Mouse (Mus musculus) telencephalon, adult 2 months (tissue): ENCODE measurements around the gene C1qtnf9.
A peak's percentile ranks its signal among the peaks of the same experiment; 100 is the strongest.

Experiments used
- DNase-seq: peaks from one replicate; pipeline ENCODE4 v3.0.0-alpha.2; 2011; ENCODE audit warnings: low read depth, low spot score

C1qtnf9 gene

DNA sequence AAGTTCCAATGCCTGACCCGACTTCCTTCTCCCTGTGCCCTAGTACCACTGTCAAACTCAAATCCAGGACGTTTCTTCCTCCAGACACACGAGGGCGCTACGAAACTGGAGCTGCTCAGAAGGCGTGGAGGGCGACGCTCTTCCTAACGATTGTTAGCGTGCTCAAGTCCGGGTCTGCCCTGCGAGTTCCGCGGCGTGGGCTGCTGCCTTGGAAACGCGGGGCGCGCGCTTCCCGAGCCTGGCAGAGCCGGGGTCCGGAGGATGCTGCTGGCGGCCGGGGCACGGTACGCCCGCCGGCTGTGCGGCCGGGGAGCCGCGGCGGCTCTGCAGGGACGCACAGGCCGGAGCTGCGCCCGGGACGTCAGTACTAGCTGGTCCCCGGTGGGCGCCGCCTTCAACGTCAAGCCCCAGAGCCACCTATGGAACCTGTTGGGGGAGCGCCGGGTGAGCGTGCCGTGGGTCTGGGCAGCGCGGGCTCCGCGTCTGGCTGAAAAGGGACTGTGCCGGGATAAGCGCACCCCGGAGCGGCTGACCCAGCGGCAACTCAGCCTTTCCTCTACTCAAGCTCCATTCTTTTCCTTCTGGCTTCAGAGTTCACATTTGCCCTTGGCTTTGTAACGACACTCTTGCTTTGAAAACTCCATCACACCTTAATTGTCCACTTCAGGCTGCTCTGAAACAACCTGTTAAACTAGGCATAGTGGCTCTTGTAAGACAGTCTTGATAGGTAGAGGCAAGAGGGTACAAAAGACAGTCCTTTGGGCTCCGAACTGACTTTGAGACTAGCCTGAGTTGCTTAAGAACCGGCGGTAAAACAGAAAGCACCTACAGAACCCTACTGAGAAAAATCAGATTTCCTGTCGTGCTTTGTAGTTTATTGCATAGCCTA is 16.7 kb downstream of the C1qtnf9 start, which contains the start of gene Mipep:
TSS of gene Mipep (plus strand) at position 147 of the 889 bp plus-strand sequence.
- peak; percentile 88 for DNase-seq

DNA sequence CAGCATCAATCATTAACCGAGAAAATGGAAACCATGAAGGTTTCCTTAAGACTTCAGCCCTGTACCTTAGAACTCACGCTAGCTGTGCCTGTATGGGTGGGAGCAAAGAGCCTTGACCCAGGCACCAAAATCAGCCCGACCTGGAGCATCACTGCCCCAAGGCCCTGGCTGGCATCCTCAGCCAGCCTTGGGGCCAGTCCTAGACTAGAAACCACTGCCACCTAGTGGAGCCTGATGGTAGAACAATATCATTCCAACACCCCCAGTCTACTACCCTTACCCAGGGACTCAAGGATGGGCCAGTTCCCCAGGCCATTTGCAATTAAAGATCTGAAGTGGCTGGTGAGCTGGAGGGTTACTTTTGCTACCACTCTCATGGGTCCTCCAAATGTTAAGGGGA is 22.2 kb downstream of the C1qtnf9 start:
- DNase-seq, result no peak

DNA sequence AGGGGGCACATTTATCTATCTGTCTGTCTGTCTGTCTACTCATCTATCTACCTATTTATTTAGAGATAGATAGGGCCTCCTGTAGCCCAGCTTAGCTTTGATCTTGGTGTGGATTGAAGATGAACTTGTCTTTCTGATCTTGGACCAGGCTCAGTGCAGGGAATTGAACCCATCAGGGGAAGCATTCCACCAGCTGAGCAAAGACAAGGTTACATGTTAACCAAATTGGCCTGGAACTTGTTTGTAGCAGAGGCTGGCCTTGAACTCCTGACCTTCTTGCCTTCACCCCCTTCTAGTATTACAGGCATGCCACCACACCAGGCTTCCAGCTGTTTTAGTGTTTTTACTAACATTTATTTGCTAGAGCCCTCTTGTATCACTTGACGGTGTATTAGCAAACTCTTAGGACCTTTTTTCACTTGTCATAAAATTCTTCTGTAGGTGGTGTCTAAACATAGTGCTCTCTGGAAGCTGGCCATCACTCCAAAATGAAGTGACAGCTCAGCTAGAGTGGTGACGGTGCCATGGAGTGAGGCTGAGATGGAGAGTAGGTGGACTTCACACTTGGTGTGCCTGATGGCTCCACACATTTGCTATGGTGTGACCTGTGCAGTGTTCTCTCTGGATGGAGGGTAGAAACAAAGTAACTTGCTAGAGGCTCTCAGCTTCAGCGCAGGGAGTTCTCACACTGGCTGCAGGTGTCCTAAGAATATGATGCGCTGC is 28.8 kb downstream of the C1qtnf9 start:
- peak; percentile 29 for DNase-seq

DNA sequence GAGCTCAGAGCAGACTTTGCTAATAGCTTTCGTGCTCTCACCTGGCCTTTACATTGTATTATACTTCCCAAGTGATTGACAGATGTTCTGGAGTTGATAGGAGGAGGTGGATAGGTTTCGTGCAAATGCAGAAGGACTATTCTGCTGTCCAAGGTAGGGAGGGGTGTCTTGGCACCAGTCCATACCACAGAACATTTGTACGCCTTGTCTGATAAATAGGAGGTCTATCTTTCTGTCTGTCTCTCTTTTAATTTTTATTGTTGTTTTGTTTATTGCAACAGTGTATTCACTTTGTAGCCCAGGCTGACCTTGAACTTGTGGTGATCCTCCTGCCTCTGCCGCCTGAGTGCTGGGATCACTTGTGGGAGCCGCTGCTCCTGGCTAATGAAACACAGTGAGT is 29.7 kb downstream of the C1qtnf9 start:
- no peak for DNase-seq

GRCm38 (mm10) chr14:60798721-60799120 is 30.8 kb downstream of the C1qtnf9 start:
- DNase-seq, result no peak

DNA sequence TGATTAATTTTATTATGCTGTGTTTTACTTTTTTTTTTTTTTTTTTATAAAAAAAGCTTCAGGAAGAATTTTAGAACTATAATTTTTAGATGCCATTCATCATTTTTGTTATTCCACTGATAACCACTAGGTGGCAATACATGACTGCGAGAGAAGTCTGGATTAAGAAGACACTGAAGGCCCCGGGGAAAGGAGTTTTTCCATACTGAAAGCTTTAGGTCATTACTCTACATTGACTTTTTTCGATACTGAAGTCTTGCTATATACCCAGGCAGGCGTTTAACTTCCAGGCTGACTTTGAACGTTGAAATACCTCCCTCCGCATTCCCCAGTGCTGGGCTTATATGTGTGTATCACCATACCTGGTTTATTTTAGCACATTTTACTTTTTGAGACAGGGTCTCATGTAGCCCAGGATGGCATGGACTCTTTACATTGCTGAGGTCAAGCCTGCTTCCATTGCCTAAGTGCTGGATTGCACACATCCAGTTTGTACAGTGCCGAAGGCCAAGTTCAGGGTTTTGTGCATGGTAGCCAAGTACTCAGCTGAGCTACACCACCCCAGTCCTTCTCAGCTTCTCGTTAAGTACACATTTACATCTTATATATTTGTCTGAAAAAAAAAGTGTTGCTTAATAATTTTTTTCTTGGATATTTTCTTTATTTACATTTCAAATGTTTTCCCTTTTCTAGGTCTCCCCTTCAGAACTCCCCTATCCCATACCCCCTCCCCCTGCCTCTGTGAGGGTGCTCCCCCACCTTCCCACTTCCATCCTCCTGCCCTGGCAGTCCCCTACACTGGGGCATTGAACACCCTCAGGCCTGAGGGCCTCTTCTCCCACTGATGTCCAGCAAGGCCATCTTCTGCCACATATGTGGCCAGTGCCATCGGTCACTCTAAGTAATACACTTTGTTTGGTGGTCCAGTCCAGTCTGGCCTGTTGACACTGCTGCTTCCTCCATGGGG is 32.1 kb downstream of the C1qtnf9 start:
- DNase-seq, result peak; percentile 27

DNA sequence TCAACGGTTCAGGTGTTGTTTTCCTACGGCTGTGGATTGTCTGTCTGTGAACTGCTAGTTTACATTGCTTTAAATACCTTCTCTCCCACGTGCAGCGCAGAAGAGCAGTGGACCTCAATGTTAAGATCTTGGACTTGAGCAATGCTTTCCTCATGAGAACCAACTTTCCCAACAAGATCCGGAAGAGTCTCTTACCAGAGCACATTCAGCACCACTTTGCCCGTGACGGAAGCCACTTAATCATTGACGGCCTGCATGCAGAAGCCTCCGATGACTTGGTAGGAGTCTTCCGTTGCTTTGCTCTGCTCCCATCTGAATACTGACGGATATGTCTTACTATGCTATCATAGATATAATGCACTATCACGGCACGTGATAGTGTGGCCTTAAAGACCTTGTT is 34.1 kb downstream of the C1qtnf9 start:
- no peak for DNase-seq

DNA sequence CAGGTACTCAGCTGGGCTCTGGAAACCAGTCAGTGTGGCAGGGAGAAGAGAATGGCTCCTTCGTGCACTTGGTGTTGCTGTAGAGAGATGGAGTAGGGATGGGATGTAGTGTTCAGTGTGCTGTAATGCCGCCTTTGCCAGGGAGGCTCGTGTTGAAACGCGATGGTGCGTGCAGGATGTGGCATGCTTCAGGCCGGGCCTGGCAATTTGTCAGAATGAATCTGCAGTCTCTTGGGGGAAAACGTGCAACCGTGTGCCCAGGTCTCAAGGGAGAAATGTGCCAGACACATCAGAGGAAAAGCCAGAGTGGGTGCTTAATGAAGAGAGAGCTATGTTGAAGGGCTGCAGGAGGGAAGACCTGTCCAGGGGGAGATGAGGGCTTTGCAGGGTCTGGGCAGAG is 37.0 kb downstream of the C1qtnf9 start:
- DNase-seq, result no peak

DNA sequence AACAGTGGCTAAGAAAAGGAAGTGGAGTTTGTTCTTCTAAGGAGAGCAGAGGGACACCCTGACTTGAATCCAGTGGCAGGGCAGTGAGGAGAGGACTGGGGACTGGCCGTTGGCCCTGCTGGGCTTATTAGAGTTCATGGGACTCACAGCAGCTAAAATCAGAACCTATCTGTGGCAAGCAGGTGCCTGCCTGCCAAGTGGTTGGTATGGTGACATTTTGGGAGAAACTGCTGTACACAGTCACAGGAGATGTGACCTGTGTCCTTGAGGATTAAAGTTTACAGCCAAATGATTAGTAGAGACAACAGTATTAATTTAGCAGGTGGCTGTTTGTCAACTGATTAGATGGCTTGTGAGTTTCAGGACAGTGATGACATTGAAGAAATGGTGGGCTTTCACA is 37.9 kb downstream of the C1qtnf9 start:
- no peak for DNase-seq

GRCm38 (mm10) chr14:60806891-60807344 is 39.0 kb downstream of the C1qtnf9 start:
- DNase-seq, result no peak

GRCm38 (mm10) chr14:60809881-60810280 is 41.9 kb downstream of the C1qtnf9 start:
- DNase-seq, result no peak

- no peak for DNase-seq
Measured at GRCm38 (mm10) chr14:60811547-60811946, 43.6 kb downstream of the C1qtnf9 start.

DNA sequence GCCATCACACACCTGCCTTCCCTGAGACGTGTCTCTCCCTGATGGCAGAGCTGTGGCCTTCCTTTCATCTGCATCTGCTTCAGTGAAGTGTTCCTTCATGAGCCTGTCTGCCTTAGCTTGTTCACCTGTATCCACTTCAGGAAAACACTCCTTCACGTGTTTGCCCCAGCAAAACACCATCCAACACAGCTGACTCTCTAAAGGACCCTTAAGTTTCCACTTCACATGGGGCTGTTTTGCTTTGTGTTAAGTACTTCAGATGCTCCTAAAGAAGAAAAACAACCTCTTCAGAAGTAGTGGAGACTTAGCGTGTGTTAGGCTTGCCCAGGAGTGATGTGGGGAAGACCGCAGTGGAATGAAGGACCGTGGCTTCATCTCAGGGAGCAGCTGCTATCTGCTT is 47.2 kb downstream of the C1qtnf9 start:
- no peak for DNase-seq

- DNase-seq, result no peak
Measured at GRCm38 (mm10) chr14:60818045-60818444, 50.1 kb downstream of the C1qtnf9 start.

- no peak for DNase-seq
Measured at GRCm38 (mm10) chr14:60830096-60830495, 62.2 kb downstream of the C1qtnf9 start.
